Comparison of ENCODE assay signal across 22 mouse cellular contexts in genomic region chr11:34406850-34407249, GRCm38 (mm10).
"Had no signal": no experiment of that assay in that cellular context is flagged by ENCODE, and none has a peak within 500 bp of the region (broad histone marks: within the 10 kb centered on the region; RNA-seq: fewer than 3 reads in every experiment).

No protein-coding gene starts in this region.

- H3K4me2 ChIP-seq: limb, embryonic 13.5 days; liver, embryonic 12.5 days; liver, embryonic 15.5 days; lung, embryonic 15.5 days; neural tube, embryonic 12.5 days; neural tube, embryonic 15.5 days; stomach, embryonic 15.5 days had no signal

- H3K9ac ChIP-seq: limb, embryonic 13.5 days; liver, embryonic 12.5 days; liver, embryonic 15.5 days; lung, embryonic 15.5 days; neural tube, embryonic 12.5 days; neural tube, embryonic 15.5 days; stomach, embryonic 15.5 days had no signal

- H3K27ac ChIP-seq: kidney, postnatal 0 days; layer of hippocampus, adult 2 months; limb, embryonic 10.5 days; limb, embryonic 13.5 days; liver, embryonic 12.5 days; liver, embryonic 15.5 days; lung, embryonic 15.5 days; neural tube, embryonic 12.5 days; neural tube, embryonic 15.5 days; stomach, embryonic 15.5 days had no signal

- ATAC-seq: liver, embryonic 12.5 days had no signal

- H3K4me3 ChIP-seq: layer of hippocampus, adult 2 months; limb, embryonic 10.5 days; limb, embryonic 13.5 days; liver, embryonic 12.5 days; liver, embryonic 15.5 days; lung, embryonic 15.5 days; megakaryocyte, embryonic 14.5 days; neural tube, embryonic 12.5 days; neural tube, embryonic 15.5 days; stomach, embryonic 15.5 days had no signal

- H3K9me3 ChIP-seq: limb, embryonic 10.5 days; limb, embryonic 13.5 days; liver, embryonic 12.5 days; liver, embryonic 15.5 days; lung, embryonic 15.5 days; megakaryocyte, embryonic 14.5 days; neural tube, embryonic 12.5 days; neural tube, embryonic 15.5 days; stomach, embryonic 15.5 days had no signal

- DNase-seq: kidney, adult 2 months; kidney, postnatal 25 days; layer of hippocampus, adult 9-11 months; liver; lung, adult 18-20 months; lung, postnatal 10 days; lung, postnatal 36 days; right cerebral cortex, adult 18-20 months; right cerebral cortex, postnatal 25 days; spleen, adult 18-20 months; thymus, postnatal 25 days had no signal

- H3K27me3 ChIP-seq: liver, embryonic 12.5 days; liver, embryonic 15.5 days; lung, embryonic 15.5 days; megakaryocyte, embryonic 14.5 days; neural tube, embryonic 12.5 days; neural tube, embryonic 15.5 days; stomach, embryonic 15.5 days had no signal

- H3K4me1 ChIP-seq: limb, embryonic 10.5 days; limb, embryonic 13.5 days; liver, embryonic 12.5 days; liver, embryonic 15.5 days; lung, embryonic 15.5 days; neural tube, embryonic 12.5 days; neural tube, embryonic 15.5 days; stomach, embryonic 15.5 days had no signal

- H3K36me3 ChIP-seq: limb, embryonic 10.5 days; limb, embryonic 13.5 days; liver, embryonic 12.5 days; liver, embryonic 15.5 days; lung, embryonic 15.5 days; neural tube, embryonic 12.5 days; neural tube, embryonic 15.5 days; stomach, embryonic 15.5 days had no signal
